Mouse (Mus musculus): ENCODE results near the gene Nckipsd. TPM values are rescaled to one million over a fixed set of nuclear protein-coding genes. Genes with fewer than 3 reads are reported as not detected.
A peak's percentile ranks its signal among the peaks of the same experiment; 100 is the strongest.

The Nckipsd gene
- total and polyA plus RNA-seq, 3 experiments, result 4.1 to 5.6 (median 4.7) TPM

DNA sequence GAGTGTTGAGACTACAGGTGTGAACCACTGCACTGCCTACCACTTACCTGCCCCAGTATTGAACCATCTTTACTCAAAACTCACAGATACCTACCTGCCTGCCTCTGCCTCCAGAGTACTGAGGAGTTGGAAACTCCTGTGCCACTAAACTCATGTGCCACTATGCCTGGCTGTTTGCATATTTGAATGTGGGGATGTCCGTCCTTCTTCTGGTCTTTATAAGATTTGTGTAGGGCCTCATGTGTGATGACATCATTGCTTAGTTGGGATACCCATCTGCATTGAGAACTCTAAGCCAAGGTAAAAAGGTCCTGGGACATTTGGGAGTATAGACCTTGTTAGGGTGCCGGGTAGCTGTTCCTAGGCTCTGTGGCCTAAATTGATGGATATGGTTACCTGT, 21.1 kb upstream of the Nckipsd start:
- no peak for DNase-seq (ENCODE audit: low spot score)
- peaks cover 56% of the 10 kb centered on the region for H3K4me1 ChIP-seq (ENCODE audit: insufficient read depth, low read depth, low read length)
- no peaks in the 10 kb centered on the region for H3K9me3 ChIP-seq (replicated peaks)
- H3K36me3 ChIP-seq (replicated peaks), result peaks cover 57% of the 10 kb centered on the region
- H3K27me3 ChIP-seq (ENCODE audit: insufficient read depth, low read length), result no peaks in the 10 kb centered on the region
- no peak for ATAC-seq (ENCODE audit: extremely low read depth, insufficient number of reproducible peaks, low FRiP score, poor library complexity, severe bottlenecking)
- TF ChIP-seq GATA1 (IDR thresholded peaks at IDR 0.05; ENCODE audit: borderline replicate concordance, low read length), result no peak
- TF ChIP-seq GATA2 (IDR thresholded peaks at IDR 0.05; ENCODE audit: borderline replicate concordance, low read depth, low read length), result no peak
- no peak for TF ChIP-seq CTCF (IDR thresholded peaks at IDR 0.05; ENCODE audit: low read depth, low read length)
- no peak for TF ChIP-seq TAL1 (conservative IDR thresholded peaks at IDR 0.05; ENCODE audit: low read depth, low read length)
- TF ChIP-seq POLR2AphosphoS5 (IDR thresholded peaks at IDR 0.05; ENCODE audit: insufficient replicate concordance, low read depth, low read length), result no peak
- no peak overlapping the region for H3K4me3 ChIP-seq (ENCODE audit: low read depth, low read length)

GRCm38 (mm10) chr9:108788713-108789112, 19.5 kb upstream of the Nckipsd start:
- peaks cover 62% of the 10 kb centered on the region for H3K4me1 ChIP-seq (ENCODE audit: insufficient read depth, low read depth, low read length)
- no peak for TF ChIP-seq TAL1 (conservative IDR thresholded peaks at IDR 0.05; ENCODE audit: low read depth, low read length)
- no peak for TF ChIP-seq GATA2 (IDR thresholded peaks at IDR 0.05; ENCODE audit: borderline replicate concordance, low read depth, low read length)
- no peak for TF ChIP-seq POLR2AphosphoS5 (IDR thresholded peaks at IDR 0.05; ENCODE audit: insufficient replicate concordance, low read depth, low read length)
- no peak for TF ChIP-seq CTCF (IDR thresholded peaks at IDR 0.05; ENCODE audit: low read depth, low read length)
- no peak for TF ChIP-seq GATA1 (IDR thresholded peaks at IDR 0.05; ENCODE audit: borderline replicate concordance, low read length)
- no peak for ATAC-seq (ENCODE audit: extremely low read depth, insufficient number of reproducible peaks, low FRiP score, poor library complexity, severe bottlenecking)

GRCm38 (mm10) chr9:108792307-108792706, 15.9 kb upstream of the Nckipsd start:
- TF ChIP-seq CTCF (IDR thresholded peaks at IDR 0.05; ENCODE audit: low read depth, low read length), result no peak
- TF ChIP-seq TAL1 (conservative IDR thresholded peaks at IDR 0.05; ENCODE audit: low read depth, low read length), result peak; percentile 70
- TF ChIP-seq POLR2AphosphoS5 (IDR thresholded peaks at IDR 0.05; ENCODE audit: insufficient replicate concordance, low read depth, low read length), result no peak
- H3K4me1 ChIP-seq (ENCODE audit: insufficient read depth, low read depth, low read length), result peaks cover 78% of the 10 kb centered on the region
- no peak for ATAC-seq (ENCODE audit: extremely low read depth, insufficient number of reproducible peaks, low FRiP score, poor library complexity, severe bottlenecking)
- no peak for DNase-seq (ENCODE audit: low spot score)
- H3K27me3 ChIP-seq (ENCODE audit: insufficient read depth, low read length), result no peaks in the 10 kb centered on the region
- peaks cover 65% of the 10 kb centered on the region for H3K36me3 ChIP-seq (replicated peaks)
- H3K4me3 ChIP-seq (ENCODE audit: low read depth, low read length), result no peak overlapping the region
- no peaks in the 10 kb centered on the region for H3K9me3 ChIP-seq (replicated peaks)

More at GRCm38 (mm10) chr9:108788713-108789112, 19.5 kb upstream of the Nckipsd start:
- Histone ChIP-seq H3K9me3 (replicated peaks) (no peaks in the 10 kb centered on the region), H3K36me3 (replicated peaks) (peaks cover 60% of the 10 kb centered on the region), H3K4me3 (ENCODE audit: low read depth, low read length) (no peak overlapping the region), H3K27me3 (ENCODE audit: insufficient read depth, low read length) (no peaks in the 10 kb centered on the region)
- DNase-seq (ENCODE audit: low spot score), result no peak

DNA sequence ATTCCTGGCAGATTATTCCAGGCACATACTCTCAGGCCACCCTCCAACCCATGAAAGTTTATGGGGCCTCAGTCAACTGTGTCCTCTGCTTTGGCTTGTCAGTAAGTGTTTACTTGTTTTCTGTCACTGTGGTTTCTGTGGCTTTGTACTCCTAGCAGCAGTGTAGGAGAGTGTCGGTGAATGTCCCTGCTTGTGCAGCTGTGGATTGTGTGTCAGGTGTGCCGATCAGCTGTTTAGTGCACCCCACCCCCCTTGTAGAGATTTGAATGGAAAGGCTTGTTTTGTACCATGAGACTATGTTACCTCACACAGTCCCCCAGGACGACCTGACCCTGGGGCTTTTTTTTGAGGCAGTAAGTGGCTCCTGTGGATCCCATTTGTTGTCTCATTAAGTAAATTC, 15.4 kb upstream of the Nckipsd start:
- ATAC-seq (ENCODE audit: extremely low read depth, insufficient number of reproducible peaks, low FRiP score, poor library complexity, severe bottlenecking), result peak; percentile 47; the same call in 1 of the 2 replicates
- no peak for DNase-seq (ENCODE audit: low spot score)
- TF ChIP-seq GATA1 (IDR thresholded peaks at IDR 0.05; ENCODE audit: borderline replicate concordance, low read length), result no peak
- TF ChIP-seq TAL1 (conservative IDR thresholded peaks at IDR 0.05; ENCODE audit: low read depth, low read length), result no peak
- no peak for TF ChIP-seq POLR2AphosphoS5 (IDR thresholded peaks at IDR 0.05; ENCODE audit: insufficient replicate concordance, low read depth, low read length)
- TF ChIP-seq CTCF (IDR thresholded peaks at IDR 0.05; ENCODE audit: low read depth, low read length), result no peak
- TF ChIP-seq GATA2 (IDR thresholded peaks at IDR 0.05; ENCODE audit: borderline replicate concordance, low read depth, low read length), result no peak
- no peaks in the 10 kb centered on the region for H3K27me3 ChIP-seq (ENCODE audit: insufficient read depth, low read length)
- peaks cover 66% of the 10 kb centered on the region for H3K36me3 ChIP-seq (replicated peaks)
- no peaks in the 10 kb centered on the region for H3K9me3 ChIP-seq (replicated peaks)
- no peak overlapping the region for H3K4me3 ChIP-seq (ENCODE audit: low read depth, low read length)
- peaks cover 77% of the 10 kb centered on the region for H3K4me1 ChIP-seq (ENCODE audit: insufficient read depth, low read depth, low read length)

DNA sequence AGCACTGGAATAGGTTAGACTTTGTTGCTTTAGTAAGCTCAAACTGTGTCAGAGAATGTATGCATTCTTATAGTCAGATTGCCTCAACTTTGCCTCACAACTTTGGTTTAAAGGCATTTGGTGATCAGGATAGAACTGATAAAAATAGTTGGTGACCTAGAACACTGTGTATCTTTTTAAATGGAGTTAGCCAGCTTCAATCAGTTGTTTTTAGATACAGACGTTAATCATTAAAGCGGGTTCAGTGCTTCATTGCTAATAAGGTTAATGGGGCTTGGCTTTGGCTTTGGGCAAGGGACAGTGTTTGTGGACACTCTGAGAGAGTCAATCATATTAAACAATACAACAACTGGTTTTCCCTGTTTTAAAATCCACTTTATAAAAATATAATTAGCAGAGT, 12.9 kb upstream of the Nckipsd start:
- TF ChIP-seq GATA1 (IDR thresholded peaks at IDR 0.05; ENCODE audit: borderline replicate concordance, low read length) (no peak), POLR2AphosphoS5 (IDR thresholded peaks at IDR 0.05; ENCODE audit: insufficient replicate concordance, low read depth, low read length) (no peak), GATA2 (IDR thresholded peaks at IDR 0.05; ENCODE audit: borderline replicate concordance, low read depth, low read length) (no peak), TAL1 (conservative IDR thresholded peaks at IDR 0.05; ENCODE audit: low read depth, low read length) (no peak), CTCF (IDR thresholded peaks at IDR 0.05; ENCODE audit: low read depth, low read length) (no peak)
- H3K4me1 ChIP-seq (ENCODE audit: insufficient read depth, low read depth, low read length), result peaks cover 72% of the 10 kb centered on the region
- no peak overlapping the region for H3K4me3 ChIP-seq (ENCODE audit: low read depth, low read length)
- ATAC-seq (ENCODE audit: extremely low read depth, insufficient number of reproducible peaks, low FRiP score, poor library complexity, severe bottlenecking) (no peak), DNase-seq (ENCODE audit: low spot score) (no peak)
- H3K27me3 ChIP-seq (ENCODE audit: insufficient read depth, low read length), result no peaks in the 10 kb centered on the region
- H3K9me3 ChIP-seq (replicated peaks), result no peaks in the 10 kb centered on the region
- peaks cover 69% of the 10 kb centered on the region for H3K36me3 ChIP-seq (replicated peaks)

DNA sequence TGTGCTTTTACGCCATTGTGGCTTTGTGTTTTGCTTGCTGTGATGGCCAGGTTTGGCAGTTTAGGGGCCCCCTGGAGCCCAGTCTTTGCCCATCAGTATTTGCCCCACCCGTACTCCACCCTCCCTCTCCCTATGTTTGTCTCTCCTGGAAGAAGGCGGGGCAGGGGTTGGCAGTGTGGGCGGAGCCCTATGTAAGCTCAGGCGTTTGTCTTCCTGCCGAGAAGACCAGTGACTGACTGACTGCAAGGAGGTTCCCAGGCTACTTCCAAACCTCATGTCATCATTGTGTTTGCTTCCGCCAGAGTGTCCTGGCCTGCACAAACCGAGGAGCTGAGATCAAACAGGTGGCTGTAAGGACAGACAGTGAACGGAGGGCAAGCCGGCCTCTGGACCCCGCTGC, 12.4 kb upstream of the Nckipsd start:
- peaks cover 69% of the 10 kb centered on the region for H3K4me1 ChIP-seq (ENCODE audit: insufficient read depth, low read depth, low read length)
- H3K27me3 ChIP-seq (ENCODE audit: insufficient read depth, low read length), result no peaks in the 10 kb centered on the region
- H3K36me3 ChIP-seq (replicated peaks), result peaks cover 67% of the 10 kb centered on the region
- H3K9me3 ChIP-seq (replicated peaks), result no peaks in the 10 kb centered on the region
- TF ChIP-seq TAL1 (conservative IDR thresholded peaks at IDR 0.05; ENCODE audit: low read depth, low read length) (no peak), POLR2AphosphoS5 (IDR thresholded peaks at IDR 0.05; ENCODE audit: insufficient replicate concordance, low read depth, low read length) (no peak), GATA2 (IDR thresholded peaks at IDR 0.05; ENCODE audit: borderline replicate concordance, low read depth, low read length) (no peak), CTCF (IDR thresholded peaks at IDR 0.05; ENCODE audit: low read depth, low read length) (no peak), GATA1 (IDR thresholded peaks at IDR 0.05; ENCODE audit: borderline replicate concordance, low read length) (no peak)
- DNase-seq (ENCODE audit: low spot score), result peak; percentile 77
- ATAC-seq (ENCODE audit: extremely low read depth, insufficient number of reproducible peaks, low FRiP score, poor library complexity, severe bottlenecking), result peak; percentile 73
- peak overlapping the region; percentile 67; the same call in 1 of the 2 replicates for H3K4me3 ChIP-seq (ENCODE audit: low read depth, low read length)

Data from G1E (cell line).